ENCODE assay signal across 10 mouse cellular contexts in the genomic region with DNA sequence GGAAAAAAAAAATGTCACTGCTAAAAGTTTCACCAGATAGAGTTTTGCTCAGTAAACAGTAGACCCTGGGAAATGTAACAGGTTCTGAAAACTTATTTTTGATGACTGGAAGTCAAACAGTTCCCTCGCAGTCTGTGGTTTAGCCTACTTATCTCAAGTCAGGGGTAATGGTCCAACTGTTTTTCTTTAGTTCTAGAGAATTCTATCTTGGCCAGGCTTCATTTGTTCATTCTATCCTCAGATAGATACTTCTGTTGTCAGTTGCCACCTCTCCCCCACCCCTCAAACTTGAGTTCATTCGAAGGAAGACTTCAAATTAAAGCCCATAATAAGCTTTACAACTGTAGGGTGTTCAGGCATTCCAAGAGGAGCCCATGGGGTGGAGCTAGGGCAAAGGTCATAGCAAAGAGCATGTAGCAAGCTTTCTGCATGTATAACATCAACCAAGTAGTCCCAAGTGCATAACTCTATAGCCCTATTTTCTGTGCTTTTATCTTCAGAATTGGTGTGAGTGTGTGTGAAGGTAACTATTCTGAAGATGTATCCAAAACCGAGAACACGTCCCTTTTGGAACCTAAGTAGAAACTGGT. TPM values are rescaled to one million over a fixed set of nuclear protein-coding genes. Genes with fewer than 3 reads are reported as not detected.
DNase-seq lines count a peak whose midpoint lies in the region; ATAC-seq and TF ChIP-seq lines count a peak whose summit lies in the region.
"Had no signal": no experiment of that assay in that cellular context is flagged by ENCODE, and none has a peak within 500 bp of the region (broad histone marks: within the 10 kb centered on the region; RNA-seq: fewer than 3 reads in every experiment).

No protein-coding gene starts in this region.

- no peaks in the 10 kb centered on the region for H3K9me3 ChIP-seq in heart, postnatal 0 days (replicated peaks; ENCODE audit: control insufficient read depth, low read length)
- H3K9me3 ChIP-seq in midbrain, embryonic 11.5 days (ENCODE audit: control insufficient read depth, low read length): no peaks in the 10 kb centered on the region
- H3K9me3 ChIP-seq in midbrain, embryonic 13.5 days: no peaks in the 10 kb centered on the region
- no peaks in the 10 kb centered on the region for H3K9me3 ChIP-seq in limb, embryonic 12.5 days
- H3K9me3 ChIP-seq in stomach, embryonic 15.5 days: no peaks in the 10 kb centered on the region
- H3K9me3 ChIP-seq: heart, embryonic 13.5 days had no signal

- H3K27ac ChIP-seq in heart, postnatal 0 days (ENCODE audit: low read depth): peak overlapping the region; percentile 93; the same call in 1 of the 2 replicates
- no peak overlapping the region for H3K27ac ChIP-seq in midbrain, embryonic 11.5 days (ENCODE audit: low read depth, low read length)
- H3K27ac ChIP-seq in midbrain, embryonic 13.5 days: no peak overlapping the region
- H3K27ac ChIP-seq in limb, embryonic 12.5 days: no peak overlapping the region
- H3K27ac ChIP-seq in stomach, embryonic 15.5 days: peak overlapping the region; percentile 94

- no peaks in the 10 kb centered on the region for H3K36me3 ChIP-seq in heart, postnatal 0 days (replicated peaks; ENCODE audit: control insufficient read depth, insufficient read depth, low read length)
- no peaks in the 10 kb centered on the region for H3K36me3 ChIP-seq in midbrain, embryonic 11.5 days (ENCODE audit: control insufficient read depth, insufficient read depth, low read length)
- no peaks in the 10 kb centered on the region for H3K36me3 ChIP-seq in midbrain, embryonic 13.5 days
- no peaks in the 10 kb centered on the region for H3K36me3 ChIP-seq in limb, embryonic 12.5 days
- no peaks in the 10 kb centered on the region for H3K36me3 ChIP-seq in stomach, embryonic 15.5 days
- H3K36me3 ChIP-seq: heart, embryonic 13.5 days had no signal

- no peak for TF ChIP-seq CTCF in heart, postnatal 0 days (IDR thresholded peaks at IDR 0.05; ENCODE audit: low read depth)

- H3K27me3 ChIP-seq in heart, postnatal 0 days (ENCODE audit: control insufficient read depth, insufficient read depth, low read length): no peaks in the 10 kb centered on the region
- H3K27me3 ChIP-seq in midbrain, embryonic 11.5 days (ENCODE audit: control insufficient read depth, insufficient read depth, low read length): peaks cover 15% of the 10 kb centered on the region
- H3K27me3 ChIP-seq in midbrain, embryonic 13.5 days: peaks cover 59% of the 10 kb centered on the region
- H3K27me3 ChIP-seq in limb, embryonic 12.5 days: peaks cover 4% of the 10 kb centered on the region
- H3K27me3 ChIP-seq in stomach, embryonic 15.5 days (replicated peaks): no peaks in the 10 kb centered on the region
- H3K27me3 ChIP-seq: heart, embryonic 13.5 days had no signal

- no peak for DNase-seq in heart, postnatal 0 days (ENCODE audit: low spot score)
- no peak for DNase-seq in heart, adult 18-20 months
- DNase-seq in midbrain, embryonic 11.5 days (ENCODE audit: low spot score, missing footprints): peak; percentile 74
- DNase-seq in ovary, adult 18-20 months (ENCODE audit: low spot score): no peak
- no peak for DNase-seq in adrenal gland, adult 2 months
- DNase-seq: right cerebral cortex, postnatal 25 days had no signal

- no peak for TF ChIP-seq EP300 in heart, postnatal 0 days (IDR thresholded peaks at IDR 0.05; ENCODE audit: low read depth)

- no peak overlapping the region for H3K4me2 ChIP-seq in heart, postnatal 0 days (ENCODE audit: low read depth, low read length)
- H3K4me2 ChIP-seq in midbrain, embryonic 11.5 days: no peak overlapping the region
- no peak overlapping the region for H3K4me2 ChIP-seq in midbrain, embryonic 13.5 days (replicated peaks)
- H3K4me2 ChIP-seq in limb, embryonic 12.5 days: peak overlapping the region; percentile 93; the same call in 1 of the 2 replicates
- H3K4me2 ChIP-seq in stomach, embryonic 15.5 days: peak overlapping the region; percentile 95; the same call in 1 of the 2 replicates

- no peak overlapping the region for H3K9ac ChIP-seq in heart, postnatal 0 days (replicated peaks; ENCODE audit: low read depth, low read length)
- H3K9ac ChIP-seq in midbrain, embryonic 11.5 days (ENCODE audit: low read length): no peak overlapping the region
- H3K9ac ChIP-seq in midbrain, embryonic 13.5 days (replicated peaks): no peak overlapping the region
- H3K9ac ChIP-seq in limb, embryonic 12.5 days (replicated peaks): no peak overlapping the region
- no peak overlapping the region for H3K9ac ChIP-seq in stomach, embryonic 15.5 days

- H3K4me3 ChIP-seq in heart, postnatal 0 days (ENCODE audit: low read depth, low read length): no peak overlapping the region
- no peak overlapping the region for H3K4me3 ChIP-seq in midbrain, embryonic 11.5 days (ENCODE audit: low read depth, low read length)
- H3K4me3 ChIP-seq in midbrain, embryonic 13.5 days (replicated peaks): no peak overlapping the region
- 0 out of 2 replicates have a peak overlapping the region, but pooled peaks have one; percentile 85 for H3K4me3 ChIP-seq in limb, embryonic 12.5 days (replicated peaks)
- H3K4me3 ChIP-seq in stomach, embryonic 15.5 days (replicated peaks): no peak overlapping the region

- 58% methylated on average over 4 of the region's 4 CpGs for WGBS in heart, postnatal 0 days
- WGBS in midbrain, embryonic 11.5 days: 34% methylated on average over 4 of the region's 4 CpGs
- WGBS in midbrain, embryonic 13.5 days: 35% methylated on average over 4 of the region's 4 CpGs
- WGBS in limb, embryonic 12.5 days: 34% methylated on average over 4 of the region's 4 CpGs
- 50% methylated on average over 4 of the region's 4 CpGs for WGBS in stomach, embryonic 15.5 days

- peaks cover 35% of the 10 kb centered on the region for H3K4me1 ChIP-seq in heart, postnatal 0 days (ENCODE audit: control insufficient read depth, insufficient read depth)
- peaks cover 18% of the 10 kb centered on the region for H3K4me1 ChIP-seq in midbrain, embryonic 11.5 days (ENCODE audit: control insufficient read depth, insufficient read depth, low read length)
- peaks cover 43% of the 10 kb centered on the region for H3K4me1 ChIP-seq in midbrain, embryonic 13.5 days (replicated peaks)
- peaks cover 23% of the 10 kb centered on the region for H3K4me1 ChIP-seq in limb, embryonic 12.5 days (replicated peaks)
- H3K4me1 ChIP-seq in stomach, embryonic 15.5 days: peaks cover 20% of the 10 kb centered on the region

- no peak for ATAC-seq in heart, postnatal 0 days (ENCODE audit: insufficient read depth, low read depth)
- no peak for ATAC-seq in midbrain, embryonic 11.5 days (ENCODE audit: low FRiP score)
- no peak for ATAC-seq in midbrain, embryonic 13.5 days
- no peak for ATAC-seq in limb, embryonic 12.5 days (ENCODE audit: insufficient number of reproducible peaks, insufficient read depth, low FRiP score, low TSS enrichment, low read depth)
- no peak for ATAC-seq in stomach, embryonic 15.5 days (ENCODE audit: insufficient read depth, low FRiP score, low read depth)

RNA-seq across cellular contexts. Expression of a gene that starts 46.2 kb away (rescaled TPM):
- total RNA-seq in heart, postnatal 0 days (2014; rRNA removed; ENCODE audit: low replicate concordance): 18.2 and 21.2 TPM in 2 replicates
- 6.7 and 8.7 TPM in 2 replicates for polyA plus RNA-seq in heart, postnatal 0 days (2015; fragmentation: Nextera tagmentation; extraction: Ambion mirVana)
- 10 to 100 TPM; 34.0 to 34.4 TPM for total RNA-seq in heart, adult 18-20 months (2021)
- 3.4 and 5.5 TPM in 2 replicates for polyA plus RNA-seq in midbrain, embryonic 11.5 days (2014; fragmentation: Nextera tagmentation; extraction: Ambion mirVana)
- polyA plus RNA-seq in midbrain, embryonic 13.5 days (2015; fragmentation: Nextera tagmentation; extraction: Ambion mirVana): 2.5 and 2.7 TPM in 2 replicates
- polyA plus RNA-seq in limb, embryonic 12.5 days (2016; fragmentation: Nextera tagmentation; extraction: Ambion mirVana): 7.7 and 10.3 TPM in 2 replicates
- 12.8 and 16.0 TPM in 2 replicates for polyA plus RNA-seq in stomach, embryonic 15.5 days (2015; fragmentation: Nextera tagmentation; extraction: Ambion mirVana)
- 10 to 100 TPM; 51.5 to 57.6 TPM for total RNA-seq in adrenal gland, adult 2 months (2021)
- 28.9 and 40.9 TPM in 2 replicates for polyA plus RNA-seq in adrenal gland, adult 2 months (2012; rRNA removed)

Comparison
In these comparisons a context has a peak if more than half of its experiments do, and no peak if none do; other contexts are left out.
1. H3K27ac ChIP-seq: peak in heart, postnatal 0 days (single experiment) and stomach, embryonic 15.5 days (single experiment); none in midbrain, embryonic 11.5 days (single experiment), midbrain, embryonic 13.5 days (single experiment) and limb, embryonic 12.5 days (single experiment).
2. H3K4me2 ChIP-seq: peak in limb, embryonic 12.5 days (single experiment) and stomach, embryonic 15.5 days (single experiment); none in heart, postnatal 0 days (single experiment), midbrain, embryonic 11.5 days (single experiment) and midbrain, embryonic 13.5 days (single experiment).